Mouse (Mus musculus): ENCODE measurements around the gene Tle3. TPM values are rescaled to one million over a fixed set of nuclear protein-coding genes. Genes with fewer than 3 reads are reported as not detected.
A peak's percentile ranks its signal among the peaks of the same experiment; 100 is the strongest.

Gene Tle3
- polyA plus RNA-seq, 1 experiment from 2014 or later, result 55.7 TPM

DNA sequence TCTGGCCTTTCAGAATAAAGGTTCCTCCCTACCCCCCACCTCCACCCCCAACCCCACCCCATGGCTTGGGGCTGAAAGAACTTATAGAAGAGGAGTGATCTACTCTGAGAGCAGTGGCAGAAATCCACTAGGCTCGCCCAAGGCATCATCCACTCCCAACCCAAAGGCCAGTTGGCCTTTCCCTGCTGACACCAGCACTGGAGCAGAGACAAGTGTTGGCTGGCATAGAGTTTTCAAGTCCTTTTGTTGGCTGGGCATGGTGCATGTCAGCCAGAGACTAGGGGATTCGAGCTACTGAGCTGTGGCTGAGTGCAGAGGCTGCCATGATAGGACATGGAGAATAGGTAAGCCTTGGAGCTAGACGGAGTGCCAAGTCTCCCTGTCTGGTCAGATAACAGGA is 9.3 kb downstream of the Tle3 start:
- peaks cover 90% of the 10 kb centered on the region for H3K36me3 ChIP-seq
- H3K27me3 ChIP-seq (ENCODE audit: low read depth, poor library complexity, severe bottlenecking), result peaks cover 24% of the 10 kb centered on the region; the same call in 1 of the 2 replicates
- H3K27ac ChIP-seq, result no peak overlapping the region
- no peaks in the 10 kb centered on the region for H3K9me3 ChIP-seq (replicated peaks)
- WGBS, result 91% methylated on average over 3 of the region's 3 CpGs
- H3K4me3 ChIP-seq, result no peak overlapping the region
- H3K4me1 ChIP-seq, result peaks cover 99% of the 10 kb centered on the region
- DNase-seq (ENCODE audit: low spot score), result no peak

- Histone ChIP-seq H3K9me3 (replicated peaks) (no peaks in the 10 kb centered on the region), H3K4me3 (no peak overlapping the region), H3K4me1 (peaks cover 99% of the 10 kb centered on the region), H3K27me3 (ENCODE audit: low read depth, poor library complexity, severe bottlenecking) (peaks cover 24% of the 10 kb centered on the region; the same call in 1 of the 2 replicates), H3K27ac (no peak overlapping the region), H3K36me3 (peaks cover 90% of the 10 kb centered on the region)
- WGBS, result 64% methylated on average over 8 of the region's 8 CpGs
- DNase-seq (ENCODE audit: low spot score), result no peak
Measured at GRCm38 (mm10) chr9:61382595-61383186, 10.5 kb downstream of the Tle3 start.

- peaks cover 98% of the 10 kb centered on the region for H3K4me1 ChIP-seq
- DNase-seq (ENCODE audit: low spot score), result no peak
- H3K27ac ChIP-seq, result no peak overlapping the region
- 60% methylated on average over 6 of the region's 6 CpGs for WGBS
- H3K27me3 ChIP-seq (ENCODE audit: low read depth, poor library complexity, severe bottlenecking), result peaks cover 24% of the 10 kb centered on the region; the same call in 1 of the 2 replicates
- H3K9me3 ChIP-seq (replicated peaks), result no peaks in the 10 kb centered on the region
- peaks cover 90% of the 10 kb centered on the region for H3K36me3 ChIP-seq
- 0 out of 2 replicates have a peak overlapping the region, but pooled peaks have one; percentile 32 for H3K4me3 ChIP-seq
Measured at GRCm38 (mm10) chr9:61384101-61384500, 11.9 kb downstream of the Tle3 start.

DNA sequence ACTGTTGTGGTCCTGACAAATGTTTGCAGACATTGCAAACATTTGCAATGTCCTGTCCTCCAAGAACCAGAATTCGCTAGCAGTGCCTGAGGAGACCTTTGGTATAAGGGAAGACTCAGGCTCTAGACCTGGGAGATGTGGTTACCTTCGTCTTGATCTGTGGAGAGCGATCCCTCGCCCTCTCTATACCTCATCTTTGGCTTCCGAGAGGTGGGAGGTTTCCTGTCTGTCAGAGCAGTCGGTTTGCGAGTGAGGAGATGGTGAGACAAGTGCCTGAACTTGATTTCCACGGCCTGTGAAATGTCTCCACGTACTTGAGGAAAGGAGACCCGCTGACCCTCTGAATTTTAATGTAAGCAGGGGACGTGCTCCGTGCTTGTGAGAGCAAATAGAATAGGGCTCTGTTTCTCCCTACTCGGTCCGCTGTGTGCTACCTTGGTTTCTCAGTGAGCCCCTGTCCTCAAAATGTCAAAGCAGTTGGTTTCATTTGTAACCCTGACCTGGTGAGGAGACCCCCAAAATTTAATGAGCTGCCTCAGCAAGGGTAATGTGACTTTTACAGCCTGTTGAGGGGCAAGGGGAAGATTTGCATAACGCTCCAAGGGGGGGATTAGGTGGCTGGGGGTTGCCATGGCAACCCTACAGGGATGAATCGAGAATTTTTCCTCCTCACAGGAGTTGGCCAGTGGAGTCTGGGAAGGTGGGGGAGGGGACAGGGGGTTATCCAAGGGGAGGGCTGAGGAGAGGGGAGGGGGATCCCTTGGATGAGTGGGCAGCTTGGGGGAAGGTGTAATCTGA is 12.7 kb downstream of the Tle3 start:
- Histone ChIP-seq H3K27me3 (ENCODE audit: low read depth, poor library complexity, severe bottlenecking) (peaks cover 24% of the 10 kb centered on the region; the same call in 1 of the 2 replicates), H3K36me3 (peaks cover 90% of the 10 kb centered on the region), H3K4me1 (peaks cover 91% of the 10 kb centered on the region), H3K27ac (no peak overlapping the region; the same call in 1 of the 2 replicates), H3K4me3 (peak overlapping the region; percentile 32), H3K9me3 (replicated peaks) (no peaks in the 10 kb centered on the region)
- WGBS, result 12% methylated on average over 16 of the region's 16 CpGs
- DNase-seq (ENCODE audit: low spot score), result peak; percentile 66

DNA sequence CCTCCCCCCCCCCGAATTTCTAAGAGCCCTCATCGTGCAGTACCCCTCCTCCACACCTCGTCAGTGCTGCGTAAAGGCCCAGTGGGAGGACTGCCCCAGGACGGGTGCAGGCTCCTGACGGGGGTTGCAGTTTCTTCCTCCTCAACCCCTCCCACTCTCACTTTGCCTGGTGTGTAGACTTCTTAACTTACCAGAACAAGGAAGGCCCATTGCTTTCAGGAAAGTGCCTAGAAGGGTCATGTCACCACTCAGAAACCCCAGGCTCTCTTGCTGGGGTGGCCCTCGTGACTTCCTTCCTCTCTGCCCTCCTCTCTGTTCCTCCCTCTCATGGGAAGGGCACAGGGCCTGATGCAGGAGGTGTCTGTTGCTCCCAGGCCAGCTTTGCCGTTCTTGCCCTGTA is 13.6 kb downstream of the Tle3 start:
- H3K27ac ChIP-seq, result peak overlapping the region; percentile 53
- H3K4me3 ChIP-seq, result peak overlapping the region; percentile 32
- H3K4me1 ChIP-seq, result peaks cover 86% of the 10 kb centered on the region
- H3K27me3 ChIP-seq (ENCODE audit: low read depth, poor library complexity, severe bottlenecking), result peaks cover 24% of the 10 kb centered on the region; the same call in 1 of the 2 replicates
- 15% methylated on average over 8 of the region's 8 CpGs for WGBS
- DNase-seq (ENCODE audit: low spot score), result no peak
- no peaks in the 10 kb centered on the region for H3K9me3 ChIP-seq (replicated peaks)
- H3K36me3 ChIP-seq, result peaks cover 90% of the 10 kb centered on the region

GRCm38 (mm10) chr9:61386314-61386713 is 14.1 kb downstream of the Tle3 start:
- H3K27ac ChIP-seq, result no peak overlapping the region
- peaks cover 90% of the 10 kb centered on the region for H3K36me3 ChIP-seq
- no peaks in the 10 kb centered on the region for H3K9me3 ChIP-seq (replicated peaks)
- 60% methylated on average over 2 of the region's 2 CpGs for WGBS
- H3K4me3 ChIP-seq, result no peak overlapping the region
- DNase-seq (ENCODE audit: low spot score), result no peak
- H3K27me3 ChIP-seq (ENCODE audit: low read depth, poor library complexity, severe bottlenecking), result peaks cover 22% of the 10 kb centered on the region; the same call in 1 of the 2 replicates
- peaks cover 86% of the 10 kb centered on the region for H3K4me1 ChIP-seq

DNA sequence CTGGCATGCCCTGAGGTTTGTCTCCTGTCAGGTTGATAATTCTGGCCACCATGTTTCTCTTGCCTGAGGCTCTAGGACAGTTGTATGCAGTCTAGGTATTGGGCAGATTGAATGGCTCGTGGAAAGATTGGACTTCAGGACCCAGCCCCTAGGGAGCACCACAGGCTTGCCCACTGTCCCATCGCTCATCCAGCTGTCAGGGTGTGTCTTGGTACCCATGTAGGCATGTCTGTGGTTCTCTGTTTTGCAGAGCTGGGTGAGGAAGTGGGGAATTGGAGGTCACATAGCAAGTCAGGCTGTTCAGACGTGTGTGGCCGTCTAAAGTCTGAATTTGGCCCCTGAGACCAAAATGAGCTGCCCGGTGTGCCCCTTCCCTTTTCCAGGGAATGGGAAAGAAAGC is 15.6 kb downstream of the Tle3 start:
- Histone ChIP-seq H3K36me3 (peaks cover 90% of the 10 kb centered on the region), H3K9me3 (replicated peaks) (no peaks in the 10 kb centered on the region), H3K4me1 (peaks cover 80% of the 10 kb centered on the region), H3K4me3 (no peak overlapping the region), H3K27me3 (ENCODE audit: low read depth, poor library complexity, severe bottlenecking) (peaks cover 12% of the 10 kb centered on the region; the same call in 1 of the 2 replicates), H3K27ac (no peak overlapping the region)
- 83% methylated on average over 5 of the region's 5 CpGs for WGBS
- no peak for DNase-seq (ENCODE audit: low spot score)

DNA sequence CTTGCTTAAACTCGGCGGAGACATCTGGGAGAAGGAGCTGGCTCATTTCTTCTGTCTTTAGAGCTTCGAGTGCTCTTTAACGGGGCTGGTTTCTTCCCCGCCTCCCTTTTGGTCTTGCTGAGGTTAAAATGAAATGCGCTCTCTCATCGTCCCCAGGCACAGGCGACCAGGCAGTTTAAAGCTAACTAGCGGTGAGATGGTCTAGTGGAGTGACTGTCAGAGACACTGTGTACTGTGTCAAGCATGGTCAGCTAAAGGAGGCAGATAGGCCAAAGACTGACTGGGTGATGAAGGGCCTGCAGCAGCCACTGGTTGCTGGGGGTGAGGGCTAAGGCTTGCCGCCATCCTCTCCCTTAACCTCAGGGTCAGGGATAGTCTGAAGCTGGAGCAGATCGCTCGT is 16.0 kb downstream of the Tle3 start:
- H3K4me1 ChIP-seq, result peaks cover 76% of the 10 kb centered on the region
- H3K27me3 ChIP-seq (ENCODE audit: low read depth, poor library complexity, severe bottlenecking), result peaks cover 9% of the 10 kb centered on the region; the same call in 1 of the 2 replicates
- no peak overlapping the region for H3K4me3 ChIP-seq
- no peak overlapping the region for H3K27ac ChIP-seq
- peaks cover 90% of the 10 kb centered on the region for H3K36me3 ChIP-seq
- DNase-seq (ENCODE audit: low spot score), result no peak
- H3K9me3 ChIP-seq (replicated peaks), result no peaks in the 10 kb centered on the region
- WGBS, result 66% methylated on average over 12 of the region's 12 CpGs

DNA sequence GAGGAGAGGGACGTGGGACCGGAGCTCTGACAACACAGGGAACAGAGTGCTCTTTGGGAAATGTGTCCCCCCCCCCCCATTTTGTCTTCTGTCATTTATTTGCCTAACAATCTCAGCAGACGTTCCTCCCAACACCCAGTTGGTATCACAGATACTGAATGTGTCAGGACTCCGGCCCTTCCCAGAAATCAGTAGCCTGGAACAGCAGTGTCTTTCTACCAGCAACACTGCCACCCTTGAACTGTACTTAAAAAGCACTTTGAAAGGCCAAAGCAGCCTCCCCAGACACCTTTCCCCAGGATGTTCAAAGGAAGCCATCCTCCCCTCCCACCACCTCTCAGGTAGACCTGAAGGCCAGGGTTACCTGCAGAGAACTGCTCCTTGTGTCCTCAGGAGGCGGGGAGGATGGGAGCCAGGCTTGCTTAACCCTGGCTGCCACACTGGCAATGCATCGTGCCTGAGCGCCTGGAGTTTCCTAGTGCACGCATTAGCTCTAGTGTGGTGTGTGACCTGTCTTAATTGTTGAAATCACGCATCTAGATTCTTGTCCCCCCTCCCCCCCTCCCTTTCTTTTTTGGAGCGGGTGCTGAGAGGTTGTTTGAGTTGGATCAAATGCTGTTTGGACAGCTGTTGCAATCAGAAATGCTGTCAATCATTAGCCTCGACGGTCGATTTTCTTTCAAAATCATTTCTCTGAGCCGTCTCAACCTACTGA is 16.7 kb downstream of the Tle3 start:
- no peak overlapping the region for H3K4me3 ChIP-seq
- H3K9me3 ChIP-seq (replicated peaks), result no peaks in the 10 kb centered on the region
- WGBS, result 75% methylated on average over 14 of the region's 14 CpGs
- H3K27ac ChIP-seq, result no peak overlapping the region
- H3K4me1 ChIP-seq, result peaks cover 69% of the 10 kb centered on the region
- DNase-seq (ENCODE audit: low spot score), result no peak
- peaks cover 6% of the 10 kb centered on the region; the same call in 1 of the 2 replicates for H3K27me3 ChIP-seq (ENCODE audit: low read depth, poor library complexity, severe bottlenecking)
- H3K36me3 ChIP-seq, result peaks cover 90% of the 10 kb centered on the region

DNA sequence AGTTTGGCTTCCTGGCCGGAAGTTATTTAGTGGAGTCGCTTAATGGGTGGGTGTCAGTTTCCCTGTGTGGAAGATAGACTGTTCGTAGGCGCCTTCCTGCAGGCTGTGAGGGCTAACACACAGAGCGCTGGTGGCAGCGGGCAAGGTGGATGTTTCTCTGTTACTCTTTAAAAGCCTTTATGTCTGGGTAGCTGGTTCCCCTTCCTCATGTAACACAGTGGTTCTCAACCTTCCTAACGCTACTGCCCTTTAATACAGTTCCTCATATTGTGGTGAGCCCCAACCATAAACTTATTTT is 17.2 kb downstream of the Tle3 start:
- Histone ChIP-seq H3K4me1 (peaks cover 64% of the 10 kb centered on the region), H3K27ac (no peak overlapping the region), H3K4me3 (no peak overlapping the region), H3K36me3 (peaks cover 90% of the 10 kb centered on the region), H3K9me3 (replicated peaks) (no peaks in the 10 kb centered on the region), H3K27me3 (ENCODE audit: low read depth, poor library complexity, severe bottlenecking) (0 out of 2 replicates have a peak, but pooled peaks cover 1% of the 10 kb centered on the region)
- 85% methylated on average over 7 of the region's 7 CpGs for WGBS
- no peak for DNase-seq (ENCODE audit: low spot score)

DNA sequence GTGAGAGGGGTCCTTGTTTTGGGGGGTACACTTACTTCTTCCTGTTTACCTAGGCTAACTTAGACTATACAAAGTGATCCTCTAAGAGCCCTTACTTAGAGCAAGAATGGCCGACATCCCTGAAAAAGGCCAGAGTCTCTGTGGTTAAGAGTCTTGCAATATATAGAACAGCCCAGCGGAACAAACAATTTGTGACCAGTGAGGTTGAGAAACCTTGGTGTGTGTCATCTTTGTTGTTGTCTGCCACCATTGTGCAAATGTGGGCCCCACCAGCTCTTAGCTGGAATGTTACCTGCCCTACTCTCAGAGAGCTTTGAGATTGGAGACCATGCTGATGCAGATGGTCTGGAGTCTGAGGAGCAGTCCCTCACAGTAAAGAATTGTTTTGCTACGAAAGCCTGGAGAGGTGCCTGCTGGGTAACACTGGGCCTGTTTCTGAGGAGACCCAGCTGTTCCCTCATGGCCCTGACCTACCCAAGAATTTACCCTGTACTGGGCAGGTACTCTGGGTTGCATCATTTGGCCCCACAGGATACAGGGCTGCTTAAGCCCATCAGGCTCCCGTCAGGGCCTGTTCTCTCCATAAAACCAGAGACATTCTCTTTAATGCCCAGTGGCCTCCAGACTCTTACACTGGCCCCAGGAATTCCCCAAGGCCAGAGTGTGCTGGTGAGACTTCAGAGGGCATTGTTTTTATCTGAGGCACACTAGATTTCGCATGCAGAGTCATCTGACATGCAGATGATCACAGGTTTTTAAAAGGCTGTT is 19.6 kb downstream of the Tle3 start:
- no peak for DNase-seq (ENCODE audit: low spot score)
- 0 out of 2 replicates have a peak, but pooled peaks cover 5% of the 10 kb centered on the region for H3K27me3 ChIP-seq (ENCODE audit: low read depth, poor library complexity, severe bottlenecking)
- peaks cover 62% of the 10 kb centered on the region for H3K4me1 ChIP-seq
- H3K36me3 ChIP-seq, result peaks cover 100% of the 10 kb centered on the region
- H3K4me3 ChIP-seq, result no peak overlapping the region
- WGBS, result 80% methylated on average over 5 of the region's 5 CpGs
- H3K9me3 ChIP-seq (replicated peaks), result no peaks in the 10 kb centered on the region
- no peak overlapping the region for H3K27ac ChIP-seq

DNA sequence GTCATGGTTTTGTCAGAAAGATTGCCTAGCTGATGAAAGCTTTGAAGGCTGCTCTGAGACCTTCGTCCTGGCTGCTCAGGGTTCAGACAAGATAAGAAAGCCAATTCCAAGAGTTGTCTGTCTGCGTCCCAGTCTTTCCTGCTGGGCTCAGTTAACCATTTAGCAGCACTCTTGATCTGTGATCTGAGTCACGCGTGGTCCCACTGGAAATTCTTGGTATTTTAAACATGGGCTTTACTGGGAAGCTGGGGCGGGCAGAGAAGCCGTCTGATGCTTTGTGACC is 20.1 kb downstream of the Tle3 start:
- peaks cover 100% of the 10 kb centered on the region for H3K36me3 ChIP-seq
- no peaks in the 10 kb centered on the region for H3K9me3 ChIP-seq (replicated peaks)
- WGBS, result 82% methylated on average over 6 of the region's 6 CpGs
- H3K4me3 ChIP-seq, result no peak overlapping the region
- DNase-seq (ENCODE audit: low spot score), result no peak
- H3K27me3 ChIP-seq (ENCODE audit: low read depth, poor library complexity, severe bottlenecking), result 0 out of 2 replicates have a peak, but pooled peaks cover 5% of the 10 kb centered on the region
- no peak overlapping the region for H3K27ac ChIP-seq
- peaks cover 60% of the 10 kb centered on the region for H3K4me1 ChIP-seq

All from limb, embryonic 10.5 days (tissue).